Mouse (Mus musculus) thymus, postnatal 0 days (tissue): ENCODE data around the gene Gsg1l2. TPM values are rescaled to one million over a fixed set of nuclear protein-coding genes. Genes with fewer than 3 reads are reported as not detected.

Source experiments
- DNase-seq: peaks from one replicate; pipeline ENCODE4 v3.0.0-alpha.2; 2015; ENCODE audit warnings: low spot score
- polyA plus RNA-seq: library from polyadenylated mRNA; unstranded; fragments of >200 nt; fragmentation: Nextera tagmentation; extraction: Ambion mirVana; gene quantifications from 2 replicates; pipeline ENCODE4 v1.2.1, GENCODE M21; 2015

The Gsg1l2 gene
- polyA plus RNA-seq, 1 experiment from 2014 or later: not detected

GRCm38 (mm10) chr11:67811535-67811934, 37.1 kb downstream of the Gsg1l2 start:
- DNase-seq: no peak

- DNase-seq: no peak
Measured at GRCm38 (mm10) chr11:67819604-67820003, 45.2 kb downstream of the Gsg1l2 start.

GRCm38 (mm10) chr11:67820221-67820620, 45.8 kb downstream of the Gsg1l2 start:
- DNase-seq: peak; percentile 4

GRCm38 (mm10) chr11:67821560-67821959, 47.2 kb downstream of the Gsg1l2 start:
- no peak for DNase-seq

DNA sequence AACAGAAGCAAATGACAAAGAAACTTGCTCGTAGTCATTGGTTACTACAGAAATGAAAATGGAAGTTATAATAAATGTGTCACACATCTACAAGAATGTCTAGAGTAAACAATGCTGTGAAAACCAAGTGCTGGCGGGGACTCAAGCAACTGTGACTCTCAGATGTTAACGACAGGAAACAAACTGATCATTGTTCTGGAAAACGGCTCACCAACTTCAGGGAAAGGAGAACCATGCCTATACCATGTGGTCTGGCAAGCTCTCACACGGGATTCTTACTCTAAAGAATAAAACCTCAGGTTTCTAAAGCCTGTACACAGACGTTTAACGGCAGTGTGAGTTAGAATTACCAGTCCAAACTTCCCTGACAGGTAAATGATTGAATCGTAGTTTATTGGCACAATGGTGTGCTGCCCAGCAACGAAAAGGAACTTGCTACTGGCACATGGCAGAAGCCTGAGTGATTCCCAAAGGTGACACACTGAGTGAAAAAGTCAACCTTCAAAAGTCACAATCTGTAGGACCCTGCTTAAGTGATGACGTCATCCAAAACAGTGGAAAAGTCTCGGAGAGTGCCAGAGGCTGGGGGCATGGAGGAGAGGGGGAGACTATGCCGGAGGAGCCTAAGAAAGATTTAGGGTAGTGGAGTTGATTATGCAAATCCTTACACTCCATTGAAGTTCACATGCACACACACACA, 54.1 kb downstream of the Gsg1l2 start:
- DNase-seq: no peak

- no peak for DNase-seq
Measured at GRCm38 (mm10) chr11:67829530-67829929, 55.1 kb downstream of the Gsg1l2 start.

GRCm38 (mm10) chr11:67831820-67832219, 57.4 kb downstream of the Gsg1l2 start:
- DNase-seq: no peak

- no peak for DNase-seq
Measured at GRCm38 (mm10) chr11:67835408-67836078, 61.1 kb downstream of the Gsg1l2 start.

Other genes starting within 250 kb of the Gsg1l2 start
- 0.45 and 0.74 TPM in 2 replicates for gene Rcvrn, start 79.3 kb upstream of the Gsg1l2 start, polyA plus RNA-seq
- gene Glp2r, start 3.5 kb upstream of the Gsg1l2 start, polyA plus RNA-seq: 0.03 TPM in 1 of 2 replicates, not detected in the other
- gene Dhrs7c, start 23.6 kb downstream of the Gsg1l2 start, polyA plus RNA-seq: 0.34 and 0.57 TPM in 2 replicates
- gene Usp43, start 147.5 kb downstream of the Gsg1l2 start, polyA plus RNA-seq: 0.06 and 0.20 TPM in 2 replicates
- gene Cfap52, start 191.0 kb downstream of the Gsg1l2 start, polyA plus RNA-seq: 0.62 and 0.69 TPM in 2 replicates
- gene Stx8, start 191.6 kb downstream of the Gsg1l2 start, polyA plus RNA-seq: 79.6 and 83.2 TPM in 2 replicates